Mouse (Mus musculus) olfactory bulb, adult 2 months (tissue): ENCODE results near the gene Creb3l2. TPM values are rescaled to one million over a fixed set of nuclear protein-coding genes. Genes with fewer than 3 reads are reported as not detected.

Experiments
- H3K27ac ChIP-seq: fragments of 200-500 bp; 2 replicates; pipeline ENCODE4 v1.5.1; 2012; ENCODE audit warnings: low read depth, low read length; ENCODE audit not compliant: insufficient read depth
- H3K4me1 ChIP-seq: fragments of 200-500 bp; 2 replicates; pipeline ENCODE4 v1.6.1; 2012; ENCODE audit warnings: low read length; ENCODE audit not compliant: control insufficient read depth, insufficient read depth
- H3K4me3 ChIP-seq: fragments of 200-500 bp; 2 replicates; pipeline ENCODE4 v1.5.1; 2012; ENCODE audit warnings: mild to moderate bottlenecking, low read depth, low read length, moderate library complexity; ENCODE audit not compliant: insufficient read depth
- CTCF ChIP-seq: fragments of 200-500 bp; IDR thresholded peaks from 2 replicates; pipeline ENCODE4 v1.5.1; 2012; ENCODE audit warnings: low read depth, mild to moderate bottlenecking, low read length, moderate library complexity; ENCODE audit not compliant: insufficient read depth
- POLR2A ChIP-seq: fragments of 200-500 bp; IDR thresholded peaks from 2 replicates; pipeline ENCODE4 v1.6.1; 2012; ENCODE audit warnings: mild to moderate bottlenecking, low read depth, low read length, moderate library complexity; ENCODE audit not compliant: insufficient read depth
- WGBS: fragments of 180-500 bp; shearing (Covaris S2); methylation state at CpG from one replicate; pipeline ENCODE4 v1.1.7; 2018; 5-methylcytosine and 5-hydroxymethylcytosine counted together
- polyA plus RNA-seq: library from polyadenylated mRNA; stranded (reverse); fragments of >200 nt; gene quantifications from 2 replicates; pipeline ENCODE4 v1.2.4, GENCODE M21; 2012; ENCODE audit warnings: low replicate concordance; ENCODE audit not compliant: missing spikeins, insufficient read depth, insufficient read length

The Creb3l2 gene
- polyA plus RNA-seq, 1 experiment, result not detected

GRCm38 (mm10) chr6:37435391-37435790, 6.6 kb downstream of the Creb3l2 start:
- WGBS, result 91% methylated on average over 6 of the region's 6 CpGs
- TF ChIP-seq POLR2A (no peak), CTCF (no peak)
- Histone ChIP-seq H3K4me3 (no peak overlapping the region), H3K27ac (no peak overlapping the region), H3K4me1 (peaks cover 11% of the 10 kb centered on the region)

DNA sequence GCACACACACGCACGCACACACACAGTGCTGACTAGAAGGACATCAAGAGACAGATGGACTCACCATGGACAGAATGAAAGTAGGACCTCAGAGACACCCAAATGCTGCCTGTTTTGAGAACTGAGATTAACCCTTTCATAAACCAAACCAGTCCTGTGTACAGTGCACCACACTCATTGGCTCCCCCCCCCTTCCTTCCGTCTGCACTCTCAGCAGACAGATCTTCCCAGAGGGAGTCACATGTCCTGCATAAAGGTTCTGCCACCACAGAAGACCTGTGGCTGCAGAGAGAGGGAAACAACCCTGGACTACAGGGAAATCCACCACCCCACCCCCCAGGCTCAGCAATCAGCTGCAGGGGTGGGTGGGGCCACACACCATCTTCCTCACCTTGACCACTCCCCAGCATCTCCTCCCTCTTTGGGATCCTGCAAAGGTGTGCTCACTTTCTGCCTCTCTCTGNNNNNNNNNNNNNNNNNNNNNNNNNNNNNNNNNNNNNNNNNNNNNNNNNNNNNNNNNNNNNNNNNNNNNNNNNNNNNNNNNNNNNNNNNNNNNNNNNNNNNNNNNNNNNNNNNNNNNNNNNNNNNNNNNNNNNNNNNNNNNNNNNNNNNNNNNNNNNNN, 12.0 kb downstream of the Creb3l2 start:
- no peak overlapping the region for H3K27ac ChIP-seq
- peaks cover 22% of the 10 kb centered on the region for H3K4me1 ChIP-seq
- no peak overlapping the region for H3K4me3 ChIP-seq
- TF ChIP-seq POLR2A (no peak), CTCF (no peak)
- 95% methylated on average over 3 of the region's 3 CpGs for WGBS

GRCm38 (mm10) chr6:37428947-37429346, 13.0 kb downstream of the Creb3l2 start:
- H3K27ac ChIP-seq, result no peak overlapping the region
- no peak overlapping the region for H3K4me3 ChIP-seq
- 97% methylated on average over 8 of the region's 8 CpGs for WGBS

GRCm38 (mm10) chr6:37428044-37428443, 13.9 kb downstream of the Creb3l2 start:
- H3K4me3 ChIP-seq, result no peak overlapping the region
- H3K4me1 ChIP-seq, result peaks cover 28% of the 10 kb centered on the region
- no peak overlapping the region for H3K27ac ChIP-seq
- WGBS, result 63% methylated on average over 11 of the region's 11 CpGs
- TF ChIP-seq POLR2A (no peak), CTCF (no peak)

More at GRCm38 (mm10) chr6:37428947-37429346, 13.0 kb downstream of the Creb3l2 start:
- H3K4me1 ChIP-seq, result peaks cover 28% of the 10 kb centered on the region
- no peak for TF ChIP-seq CTCF
- TF ChIP-seq POLR2A, result no peak

GRCm38 (mm10) chr6:37426615-37427014, 15.3 kb downstream of the Creb3l2 start:
- WGBS, result 79% methylated on average over 2 of the region's 2 CpGs
- Histone ChIP-seq H3K4me1 (peaks cover 28% of the 10 kb centered on the region), H3K27ac (no peak overlapping the region), H3K4me3 (no peak overlapping the region)
- TF ChIP-seq POLR2A (no peak), CTCF (no peak)

- TF ChIP-seq POLR2A (no peak), CTCF (no peak)
- H3K4me1 ChIP-seq, result peaks cover 25% of the 10 kb centered on the region
- H3K4me3 ChIP-seq, result no peak overlapping the region
- H3K27ac ChIP-seq, result no peak overlapping the region
- WGBS, result 85% methylated on average over 3 of the region's 3 CpGs
Measured at GRCm38 (mm10) chr6:37425833-37426232, 16.1 kb downstream of the Creb3l2 start.

GRCm38 (mm10) chr6:37425075-37425474, 16.9 kb downstream of the Creb3l2 start:
- H3K4me3 ChIP-seq, result no peak overlapping the region
- TF ChIP-seq POLR2A (no peak), CTCF (no peak)
- WGBS, result 91% methylated on average over 3 of the region's 3 CpGs
- no peak overlapping the region for H3K27ac ChIP-seq
- peaks cover 26% of the 10 kb centered on the region for H3K4me1 ChIP-seq

DNA sequence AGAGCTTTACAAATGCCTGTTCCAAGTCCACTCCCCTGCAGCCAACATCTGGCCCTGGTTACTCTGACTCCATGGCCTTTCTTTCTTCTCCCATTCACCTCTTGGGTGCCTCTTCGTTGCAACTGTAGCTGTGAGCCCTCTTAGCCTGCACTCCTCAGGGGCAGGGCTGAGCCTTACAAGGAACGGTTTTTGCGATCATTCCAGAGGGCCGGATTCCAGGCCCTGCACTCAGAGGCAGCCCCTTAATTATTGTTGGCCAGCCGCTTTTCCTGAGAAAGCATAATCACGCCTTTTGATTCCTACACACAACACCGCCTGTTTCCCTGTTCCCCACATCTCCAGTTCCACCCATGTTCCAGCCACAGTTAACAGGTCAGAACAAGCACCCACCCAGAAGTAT, 17.6 kb downstream of the Creb3l2 start:
- peaks cover 26% of the 10 kb centered on the region for H3K4me1 ChIP-seq
- no peak overlapping the region for H3K4me3 ChIP-seq
- no peak overlapping the region for H3K27ac ChIP-seq
- 56% methylated on average over 7 of the region's 7 CpGs for WGBS
- TF ChIP-seq POLR2A (no peak), CTCF (no peak)

GRCm38 (mm10) chr6:37423386-37423785, 18.6 kb downstream of the Creb3l2 start:
- Histone ChIP-seq H3K4me3 (no peak overlapping the region), H3K4me1 (peaks cover 32% of the 10 kb centered on the region), H3K27ac (no peak overlapping the region)
- no peak for TF ChIP-seq POLR2A
- TF ChIP-seq CTCF, result no peak
- WGBS, result 82% methylated on average over 1 of the region's 1 CpGs

DNA sequence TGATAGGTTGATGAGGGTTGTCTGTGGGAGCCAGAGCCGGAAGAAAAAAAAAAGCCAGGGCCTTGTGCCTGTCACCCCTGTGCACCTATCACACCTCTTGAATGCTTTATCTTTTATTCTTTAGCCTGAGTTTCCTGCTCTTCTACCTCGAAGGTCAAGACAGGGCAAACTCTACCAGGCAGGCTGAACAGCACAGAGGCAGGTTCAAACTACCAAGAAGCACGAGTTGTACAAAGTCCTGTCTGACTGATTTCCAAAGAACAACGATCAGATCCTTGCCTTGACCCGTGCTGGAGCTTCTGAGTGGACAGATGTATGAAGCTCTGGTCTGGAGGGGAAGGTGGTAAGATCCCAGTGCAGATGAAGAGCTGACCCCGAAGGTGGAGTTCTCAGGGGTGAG, 20.8 kb downstream of the Creb3l2 start:
- H3K4me1 ChIP-seq, result peaks cover 27% of the 10 kb centered on the region
- no peak for TF ChIP-seq POLR2A
- no peak for TF ChIP-seq CTCF
- H3K4me3 ChIP-seq, result no peak overlapping the region
- whole genome bisulfite sequencing, result 91% methylated on average over 6 of the region's 6 CpGs
- H3K27ac ChIP-seq, result no peak overlapping the region
